Mouse (Mus musculus): Measurements from ENCODE around the gene Styxl1.

DNA sequence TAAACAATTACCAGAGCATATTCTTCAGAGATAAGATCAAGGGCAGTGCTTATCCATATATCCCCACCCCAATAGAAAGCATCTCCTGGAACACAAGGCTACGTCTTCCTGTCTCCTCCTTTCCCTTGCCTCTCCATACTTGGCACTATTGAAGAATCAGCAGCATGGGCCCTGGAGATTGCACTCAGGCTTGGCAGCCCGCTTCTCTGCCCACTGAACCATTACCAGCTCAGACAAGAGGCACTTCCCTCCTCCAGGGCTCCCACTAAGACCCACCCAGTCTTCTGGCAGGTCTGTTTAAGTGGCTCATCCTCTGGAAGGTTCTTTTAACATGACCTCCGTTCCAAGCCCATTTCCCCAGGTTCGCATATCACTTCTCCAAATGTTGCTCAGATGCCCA, 1.6 kb downstream of the Styxl1 start:
- TF ChIP-seq CTCF (IDR thresholded peaks at IDR 0.05; ENCODE audit: control insufficient read depth, insufficient read depth, insufficient replicate concordance, low read depth, low read length), result no peak
- TF ChIP-seq POLR2A (IDR thresholded peaks at IDR 0.05; ENCODE audit: control insufficient read depth, low read depth, low read length), result no peak

Data from testis, adult 2 months (tissue).